Mouse (Mus musculus) heart, postnatal 0 days (tissue): Measurements from ENCODE around the gene Mecom. TPM values are rescaled to one million over a fixed set of nuclear protein-coding genes. Genes with fewer than 3 reads are reported as not detected.
"Not testable (repeated sequence)": the region's sequence is repeated elsewhere in the genome, so short reads cannot be mapped to it uniquely, and the experiment has no call there.

Experiments
- ATAC-seq: fragments of 200-750 bp; cut with Nextera tagmentation; 2 replicates; pipeline ENCODE4 v1.8.0; 2017; ENCODE audit warnings: low read depth, moderate number of reproducible peaks, moderate library complexity; ENCODE audit not compliant: insufficient read depth
- DNase-seq: peaks from one replicate; pipeline ENCODE4 v3.0.0-alpha.2; 2016; ENCODE audit warnings: low spot score
- H3K27ac ChIP-seq: fragments of 300-500 bp; sonication (generic); 2 replicates; pipeline ENCODE4 v1.5.1; 2014; ENCODE audit warnings: low read depth, mild to moderate bottlenecking
- H3K27me3 ChIP-seq: fragments of 300-500 bp; sonication (generic); 2 replicates; pipeline ENCODE4 v1.6.1; 2014; ENCODE audit warnings: low read length, mixed read lengths; ENCODE audit not compliant: control insufficient read depth, insufficient read depth
- H3K36me3 ChIP-seq: fragments of 300-500 bp; sonication (generic); replicated peaks from 2 replicates; pipeline ENCODE4 v1.6.1; 2014; ENCODE audit warnings: low read length, mixed read lengths; ENCODE audit not compliant: control insufficient read depth, insufficient read depth
- H3K4me1 ChIP-seq: fragments of 300-500 bp; sonication (generic); 2 replicates; pipeline ENCODE4 v1.6.1; 2014; ENCODE audit warnings: antibody characterized with exemption; ENCODE audit not compliant: control insufficient read depth, insufficient read depth
- H3K4me2 ChIP-seq: fragments of 300-500 bp; sonication (generic); 2 replicates; pipeline ENCODE4 v1.6.1; 2014; ENCODE audit warnings: low read depth, mild to moderate bottlenecking, low read length, moderate library complexity
- H3K4me3 ChIP-seq: fragments of 300-500 bp; sonication (generic); 2 replicates; pipeline ENCODE4 v1.5.1; 2014; ENCODE audit warnings: low read depth, low read length
- H3K9ac ChIP-seq: fragments of 300-500 bp; sonication (generic); replicated peaks from 2 replicates; pipeline ENCODE4 v1.6.1; 2014; ENCODE audit warnings: low read depth, low read length, mixed read lengths
- H3K9me3 ChIP-seq: fragments of 300-500 bp; sonication (generic); replicated peaks from 2 replicates; pipeline ENCODE4 v1.6.1; 2016; ENCODE audit warnings: low read length; ENCODE audit not compliant: control insufficient read depth
- CTCF ChIP-seq: IDR thresholded peaks from 2 replicates; pipeline ENCODE4 v1.5.1; 2016; ENCODE audit warnings: antibody characterized with exemption, control low read depth, low read depth
- EP300 ChIP-seq: IDR thresholded peaks from 2 replicates; pipeline ENCODE4 v1.6.1; 2016; ENCODE audit warnings: antibody characterized with exemption, low read depth
- WGBS: fragments of 180-500 bp; shearing (Covaris S2); extraction: QIAGEN DNeasy Blood & Tissue Kit; methylation state at CpG from one replicate; pipeline ENCODE4 v1.1.7; 2014; 5-methylcytosine and 5-hydroxymethylcytosine counted together
- polyA plus RNA-seq: library from polyadenylated mRNA; unstranded; fragments of >200 nt; fragmentation: Nextera tagmentation; extraction: Ambion mirVana; gene quantifications from 2 replicates; pipeline ENCODE4 v1.2.1, GENCODE M21; 2015
- total RNA-seq: library from RNA; depleted of rRNA; stranded (reverse); fragments of >200 nt; gene quantifications from 2 replicates; pipeline ENCODE4 v1.2.3, GENCODE M21; 2014; ENCODE audit warnings: low replicate concordance

Mecom gene
- total and polyA plus RNA-seq, 2 experiments from 2014 or later = 8.5 to 18.9 TPM

GRCm38 (mm10) chr3:30548928-30549327 is 1.1 kb upstream of the Mecom start:
- Histone ChIP-seq H3K4me3 (no peak overlapping the region), H3K9ac (no peak overlapping the region), H3K4me1 (peaks cover 13% of the 10 kb centered on the region), H3K27me3 (no peaks in the 10 kb centered on the region), H3K27ac (no peak overlapping the region), H3K4me2 (no peak overlapping the region), H3K9me3 (no peaks in the 10 kb centered on the region), H3K36me3 (no peaks in the 10 kb centered on the region)
- 60% methylated on average over 7 of the region's 7 CpGs for WGBS
- no peak for ATAC-seq
- no peak for DNase-seq
- no peak for TF ChIP-seq EP300

DNA sequence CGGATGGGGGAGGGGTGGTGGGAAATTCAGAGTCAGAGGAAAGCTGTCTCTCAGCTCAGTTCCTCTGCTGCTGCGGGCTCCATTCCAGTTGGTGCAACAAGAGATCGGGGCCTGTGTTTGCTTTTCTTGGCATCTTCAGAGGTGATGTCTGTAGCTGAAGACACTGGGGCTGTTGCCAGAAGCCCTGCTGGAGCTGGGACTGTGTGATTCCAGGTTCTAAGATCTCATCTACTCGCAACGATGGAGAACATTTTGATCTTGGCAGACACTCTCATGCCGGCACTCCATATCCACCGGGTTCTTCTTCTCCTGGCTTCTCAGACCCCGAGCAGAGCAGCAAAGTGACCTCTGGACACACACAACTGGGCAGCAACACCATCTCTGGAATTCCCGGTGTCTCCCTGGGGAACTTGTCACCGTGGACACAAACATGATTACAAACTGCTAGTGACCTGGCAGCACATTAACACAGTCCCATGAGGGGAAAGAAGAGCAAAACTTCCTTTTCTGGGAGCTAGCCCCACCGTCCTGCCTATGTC is 908 bp downstream of the Mecom start:
- 19% methylated on average over 11 of the region's 11 CpGs for WGBS
- H3K4me3 ChIP-seq = peak overlapping the region; percentile 29
- no peak overlapping the region for H3K9ac ChIP-seq
- peak overlapping the region; percentile 74 for H3K27ac ChIP-seq
- ATAC-seq = peak; percentile 74
- TF ChIP-seq EP300 (0 out of 2 replicates have a peak, but pooled peaks have one; percentile 25), CTCF (no peak)
- DNase-seq = peak; percentile 66
- no peaks in the 10 kb centered on the region for H3K27me3 ChIP-seq
- no peaks in the 10 kb centered on the region for H3K9me3 ChIP-seq
- H3K36me3 ChIP-seq = no peaks in the 10 kb centered on the region
- H3K4me1 ChIP-seq = peaks cover 13% of the 10 kb centered on the region
- H3K4me2 ChIP-seq = peak overlapping the region; percentile 62

- ATAC-seq (peak; percentile 15), DNase-seq (no peak)
- Histone ChIP-seq H3K9me3 (no peaks in the 10 kb centered on the region), H3K27me3 (no peaks in the 10 kb centered on the region), H3K36me3 (no peaks in the 10 kb centered on the region), H3K4me1 (peaks cover 13% of the 10 kb centered on the region), H3K4me3 (peak overlapping the region; percentile 29), H3K27ac (peak overlapping the region; percentile 74), H3K9ac (no peak overlapping the region), H3K4me2 (peak overlapping the region; percentile 62)
- 18% methylated on average over 13 of the region's 13 CpGs for WGBS
- TF ChIP-seq EP300 (no peak), CTCF (no peak)
Measured at GRCm38 (mm10) chr3:30546366-30546765, 1.4 kb downstream of the Mecom start.

- Histone ChIP-seq H3K27ac (no peak overlapping the region), H3K4me1 (peaks cover 13% of the 10 kb centered on the region), H3K4me3 (no peak overlapping the region), H3K27me3 (no peaks in the 10 kb centered on the region), H3K4me2 (no peak overlapping the region), H3K9ac (no peak overlapping the region), H3K36me3 (no peaks in the 10 kb centered on the region), H3K9me3 (no peaks in the 10 kb centered on the region)
- DNase-seq (no peak), ATAC-seq (no peak)
- TF ChIP-seq EP300 = no peak
- no peak for TF ChIP-seq CTCF
- 80% methylated on average over 5 of the region's 5 CpGs for WGBS
Measured at GRCm38 (mm10) chr3:30545246-30545645, 2.6 kb downstream of the Mecom start.

DNA sequence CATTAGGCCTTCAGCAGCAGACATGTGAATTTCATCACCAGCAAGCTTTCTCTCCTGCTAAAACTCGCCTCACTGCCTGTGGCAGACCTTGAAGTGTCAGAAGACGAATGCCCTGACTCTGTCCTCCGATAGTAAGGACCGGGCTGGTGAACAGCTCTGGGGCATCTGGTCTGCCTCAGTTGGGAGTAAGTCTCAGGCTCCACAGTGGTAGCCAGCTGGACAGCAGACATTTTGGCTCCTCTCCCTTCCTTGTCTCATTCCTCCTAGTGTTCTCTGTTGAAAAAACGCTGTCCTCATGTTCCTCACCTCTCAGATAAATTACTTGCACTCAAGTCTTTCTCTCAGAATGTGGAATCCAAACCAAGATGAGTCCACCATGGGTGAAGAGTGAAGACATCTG is 3.5 kb downstream of the Mecom start:
- Histone ChIP-seq H3K4me3 (no peak overlapping the region), H3K36me3 (no peaks in the 10 kb centered on the region), H3K27me3 (no peaks in the 10 kb centered on the region), H3K4me2 (no peak overlapping the region), H3K4me1 (peaks cover 13% of the 10 kb centered on the region), H3K27ac (no peak overlapping the region), H3K9ac (no peak overlapping the region), H3K9me3 (no peaks in the 10 kb centered on the region)
- TF ChIP-seq CTCF (no peak), EP300 (no peak)
- WGBS = 28% methylated on average over 5 of the region's 5 CpGs
- DNase-seq (no peak), ATAC-seq (no peak)

GRCm38 (mm10) chr3:30535821-30536220 is 12.0 kb downstream of the Mecom start:
- DNase-seq (no peak), ATAC-seq (no peak)
- WGBS = 74% methylated on average over 11 of the region's 11 CpGs

GRCm38 (mm10) chr3:30520751-30521150 is 27.1 kb downstream of the Mecom start:
- not testable (repeated sequence) for ATAC-seq, H3K4me3 ChIP-seq, H3K27ac ChIP-seq, H3K9me3 ChIP-seq, DNase-seq, H3K9ac ChIP-seq, H3K4me1 ChIP-seq, H3K4me2 ChIP-seq, H3K36me3 ChIP-seq
- peaks cover 26% of the 10 kb centered on the region for H3K27me3 ChIP-seq
- 47% methylated on average over 3 of the region's 3 CpGs for WGBS

More at GRCm38 (mm10) chr3:30535821-30536220, 12.0 kb downstream of the Mecom start:
- no peak overlapping the region for H3K4me3 ChIP-seq
- no peaks in the 10 kb centered on the region for H3K4me1 ChIP-seq
- H3K9me3 ChIP-seq = no peaks in the 10 kb centered on the region
- no peaks in the 10 kb centered on the region for H3K27me3 ChIP-seq
- H3K27ac ChIP-seq = no peak overlapping the region
- H3K4me2 ChIP-seq = no peak overlapping the region
- no peaks in the 10 kb centered on the region for H3K36me3 ChIP-seq
- TF ChIP-seq EP300 (no peak), CTCF (no peak)
- no peak overlapping the region for H3K9ac ChIP-seq
